Mouse (Mus musculus) spleen, adult 10 weeks (tissue): ENCODE data around the gene Nras. TPM values are rescaled to one million over a fixed set of nuclear protein-coding genes. Genes with fewer than 3 reads are reported as not detected.

Experiments used
- polyA plus RNA-seq: library from polyadenylated mRNA; stranded (reverse); fragments of 350-450 nt; fragmentation: Illumina TruSeq; extraction: RNeasy Lipid Tissue Mini Kit (QIAGEN cat#74804); gene quantifications from one replicate; pipeline ENCODE4 v1.2.3, GENCODE M21; 2015; ENCODE audit warnings: low replicate concordance; ENCODE audit not compliant: insufficient read depth

The Nras gene
- polyA plus RNA-seq = 97.2 TPM

DNA sequence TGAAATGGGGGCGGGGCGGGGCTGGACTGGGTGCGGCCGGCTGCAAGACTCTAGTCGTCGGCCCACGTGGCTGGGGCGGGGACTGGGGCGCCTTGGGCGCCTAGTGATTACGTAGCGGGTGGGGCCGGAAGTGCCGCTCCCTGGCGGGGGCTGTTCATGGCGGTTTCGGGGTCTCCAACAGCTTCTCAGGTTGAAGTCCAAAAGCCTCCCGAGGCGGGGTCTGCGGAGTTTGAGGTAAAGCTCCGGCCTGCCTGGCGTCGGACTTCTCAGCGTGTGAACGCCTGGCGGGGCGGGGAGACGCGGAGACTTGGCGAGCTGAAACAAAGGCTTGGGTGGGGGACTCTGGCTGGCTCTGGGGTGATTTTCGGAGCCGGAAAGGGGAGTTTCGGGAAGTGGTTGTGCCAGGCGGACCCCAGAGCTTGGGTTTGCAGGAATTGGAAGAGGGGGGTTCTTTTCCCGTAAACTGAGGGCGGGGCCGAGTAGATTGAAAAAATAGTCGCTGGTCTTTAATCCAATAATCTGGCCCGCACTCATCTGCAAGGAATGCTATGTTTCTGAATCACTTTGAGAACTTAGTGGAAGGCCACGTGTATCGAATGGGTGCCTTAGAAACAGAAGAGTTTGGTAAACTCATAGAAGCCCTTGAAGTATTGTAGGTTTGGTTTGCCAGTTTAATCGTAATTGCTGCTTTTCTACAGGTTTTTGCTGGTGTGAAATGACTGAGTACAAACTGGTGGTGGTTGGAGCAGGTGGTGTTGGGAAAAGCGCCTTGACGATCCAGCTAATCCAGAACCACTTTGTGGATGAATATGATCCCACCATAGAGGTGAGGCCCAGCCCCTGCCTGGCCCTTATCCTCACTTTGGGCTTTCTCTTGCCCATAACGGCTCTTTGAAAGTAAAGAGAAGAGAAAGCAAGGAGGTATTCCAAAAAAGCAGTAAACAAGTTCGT, at the start of gene Nras:
Gene Nras (plus strand): TSS at position 79 of the 951 bp plus-strand sequence.

DNA sequence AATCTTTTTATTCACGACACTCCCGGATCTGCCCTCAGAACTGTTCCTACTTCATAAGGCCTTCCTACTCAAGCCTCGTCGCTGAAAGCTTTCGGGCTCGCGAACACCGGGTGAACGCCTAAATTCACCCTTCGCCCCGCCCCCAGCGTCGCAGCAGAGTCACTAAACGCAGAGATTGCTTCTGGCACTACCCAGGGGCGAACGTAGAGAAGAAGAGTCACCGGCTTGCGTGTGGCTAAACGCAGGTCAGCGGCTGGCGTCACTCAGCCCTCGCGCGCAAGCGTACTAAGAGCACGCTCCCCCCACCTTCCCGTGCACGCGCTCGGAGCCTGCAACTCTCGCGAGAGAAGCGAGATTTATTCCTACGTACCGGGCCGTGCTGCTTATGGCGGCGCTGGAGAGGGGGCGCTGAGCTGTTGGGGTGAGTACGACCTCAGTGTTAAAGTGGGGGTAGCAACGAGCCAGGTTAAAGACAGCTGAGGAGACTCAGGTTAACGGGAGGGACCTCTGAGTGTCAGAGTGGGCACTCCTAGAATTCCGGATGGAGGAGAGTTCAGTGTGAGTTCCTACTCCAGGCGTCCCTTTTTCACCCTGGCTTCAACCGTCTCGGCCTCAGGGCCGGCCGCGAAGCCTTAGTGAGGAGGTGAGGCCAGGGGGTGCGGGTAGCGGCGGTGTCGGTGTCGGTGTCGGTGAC, 37.7 kb upstream of the Nras start, which contains the start of gene Csde1:
Gene Csde1 (plus strand): TSS at position 178 of the 694 bp plus-strand sequence.

DNA sequence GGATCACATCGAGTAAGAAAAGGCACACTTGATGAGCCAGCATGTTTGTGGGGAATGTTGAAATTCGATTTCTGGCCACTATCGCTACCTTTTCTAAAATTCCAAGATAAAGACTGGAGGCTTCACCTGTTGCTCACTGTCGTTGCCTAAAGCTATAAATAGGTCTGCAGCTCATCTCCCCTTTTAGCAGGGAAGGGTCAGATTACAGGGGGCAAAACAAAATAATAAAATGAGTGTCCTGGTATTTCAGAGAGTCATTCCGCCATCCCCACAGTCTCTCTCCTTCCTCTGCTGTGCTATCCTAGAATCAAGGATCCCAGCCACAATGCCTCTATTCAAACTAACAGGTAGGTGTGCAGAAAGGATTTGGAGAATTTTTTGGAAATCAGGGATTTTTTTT, 15.7 kb downstream of the Nras start, which contains the start of gene Ampd1:
Gene Ampd1 (plus strand): TSS at position 244 of the 400 bp plus-strand sequence.

DNA sequence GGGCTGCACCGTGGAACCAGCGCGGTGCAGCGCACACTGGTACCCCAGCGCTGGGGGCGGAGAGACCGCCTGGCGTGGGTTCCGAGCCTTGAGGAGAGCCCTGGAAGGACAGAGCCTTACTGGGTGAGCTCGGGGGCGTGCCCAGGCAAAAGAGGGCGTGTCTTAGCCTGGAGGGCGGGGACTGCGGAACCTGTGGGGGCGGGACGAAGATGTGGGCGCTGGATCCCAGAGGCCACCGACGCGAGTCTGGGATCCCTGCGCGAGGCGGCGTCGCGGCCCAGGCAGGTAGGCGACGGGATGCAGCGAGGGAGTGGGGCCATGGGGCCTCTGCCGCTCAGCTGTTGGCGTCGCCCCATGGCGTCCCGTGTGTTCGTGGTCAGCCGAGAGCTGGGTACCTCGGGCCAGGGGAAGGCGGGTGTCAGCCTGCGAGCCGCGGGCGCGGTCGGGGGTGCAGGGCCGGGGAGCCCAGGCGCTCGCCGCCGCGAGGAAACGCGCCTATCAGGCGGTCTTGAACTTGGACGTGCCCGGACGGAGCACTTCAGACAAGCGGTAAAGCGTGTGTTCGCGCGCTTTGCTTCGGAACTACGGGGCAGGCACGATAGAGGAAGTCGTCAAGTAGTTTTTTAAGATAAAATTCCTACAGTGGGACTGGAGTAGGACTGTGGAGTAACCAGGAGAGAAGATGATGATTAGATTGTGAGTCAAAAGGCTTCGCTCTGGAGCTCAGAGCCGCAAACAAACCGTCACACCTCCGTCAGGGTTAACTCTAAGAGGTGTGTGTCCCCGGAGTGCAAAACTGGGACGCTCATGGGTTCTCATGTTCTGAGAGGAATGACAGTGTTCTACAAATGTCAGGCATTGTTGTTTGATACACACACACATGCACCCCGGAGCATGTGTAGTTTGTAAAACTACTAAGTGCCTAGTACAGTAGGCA, 44.6 kb downstream of the Nras start, which contains the start of gene Dennd2c:
Gene Dennd2c (plus strand): TSS at position 151 of the 937 bp plus-strand sequence.

Other genes starting within 250 kb of the Nras start
- gene Sycp1, start 122.2 kb upstream of the Nras start, polyA plus RNA-seq = not detected
- not detected for gene Nr1h5, start 94.2 kb upstream of the Nras start, polyA plus RNA-seq
- 93.6 TPM for gene Sike1, start 62.6 kb upstream of the Nras start, polyA plus RNA-seq
- 337 TPM for gene Csde1, start 37.9 kb upstream of the Nras start, polyA plus RNA-seq
- 4.2 TPM for gene Ampd1, start 15.7 kb downstream of the Nras start, polyA plus RNA-seq
- 3.1 TPM for gene Dennd2c, start 44.3 kb downstream of the Nras start, polyA plus RNA-seq
- 110 TPM for gene Bcas2, start 113.4 kb downstream of the Nras start, polyA plus RNA-seq
- 58.1 TPM for gene Trim33, start 221.0 kb downstream of the Nras start, polyA plus RNA-seq